Mouse (Mus musculus) left cerebral cortex, postnatal 10 days (tissue): ENCODE measurements around the gene Lrp4. TPM values are rescaled to one million over a fixed set of nuclear protein-coding genes. Genes with fewer than 3 reads are reported as not detected.

ENCODE experiments used
- total RNA-seq, 2 experiments: library from RNA; stranded (reverse); gene quantifications; 2 replicates each; pipeline ENCODE4 v1.2.3; 2021

Lrp4 gene
- total RNA-seq, 2 experiments from 2014 or later: 26.3 to 26.4 TPM

Other genes with a start within 250 kb of the Lrp4 start
- 10 to 100 TPM; 10.2 to 11.3 TPM for gene Ddb2, start 220.5 kb upstream of the Lrp4 start, total RNA-seq
- gene Pacsin3, start 201.6 kb upstream of the Lrp4 start, total RNA-seq: 10 to 100 TPM; 36.4 to 38.7 TPM
- gene Arfgap2, start 192.5 kb upstream of the Lrp4 start, total RNA-seq: 10 to 100 TPM; 60.5 to 61.6 TPM
- 100 to 1,000 TPM in 1 of 2 experiments, 10 to 100 TPM in 1; 99.7 to 106 TPM for gene 1110051M20Rik, start 12.8 kb upstream of the Lrp4 start, total RNA-seq
- gene Ckap5, start 69.3 kb downstream of the Lrp4 start, total RNA-seq: 100 to 1,000 TPM; 130 to 145 TPM
- gene F2, start 178.9 kb downstream of the Lrp4 start, total RNA-seq: under 1 TPM; 0.14 to 0.19 TPM
- 10 to 100 TPM; 16.7 to 17.6 TPM for gene Zfp408, start 192.3 kb downstream of the Lrp4 start, total RNA-seq
- 10 to 100 TPM; 80.2 to 81.5 TPM for gene Arhgap1, start 192.3 kb downstream of the Lrp4 start, total RNA-seq